Mouse (Mus musculus) MEL-GATA-1-ER (cell line): ENCODE results near the gene Washc1.
A peak's percentile ranks its signal among the peaks of the same experiment; 100 is the strongest.
"Not testable (repeated sequence)": the region's sequence is repeated elsewhere in the genome, so short reads cannot be mapped to it uniquely, and the experiment has no call there.

Source experiments
- DNase-seq: peaks from one replicate; pipeline ENCODE4 v3.0.0-alpha.2; 2012; ENCODE audit warnings: low read depth; ENCODE audit errors: extremely low read depth

Washc1 gene

GRCm38 (mm10) chr17:66110746-66111145, 599 bp upstream of the Washc1 start:
- DNase-seq: no peak

- DNase-seq: no peak
Observed at GRCm38 (mm10) chr17:66112166-66112565, 821 bp downstream of the Washc1 start.

- DNase-seq: no peak
Observed at GRCm38 (mm10) chr17:66118991-66119390, 7.6 kb downstream of the Washc1 start.

DNA sequence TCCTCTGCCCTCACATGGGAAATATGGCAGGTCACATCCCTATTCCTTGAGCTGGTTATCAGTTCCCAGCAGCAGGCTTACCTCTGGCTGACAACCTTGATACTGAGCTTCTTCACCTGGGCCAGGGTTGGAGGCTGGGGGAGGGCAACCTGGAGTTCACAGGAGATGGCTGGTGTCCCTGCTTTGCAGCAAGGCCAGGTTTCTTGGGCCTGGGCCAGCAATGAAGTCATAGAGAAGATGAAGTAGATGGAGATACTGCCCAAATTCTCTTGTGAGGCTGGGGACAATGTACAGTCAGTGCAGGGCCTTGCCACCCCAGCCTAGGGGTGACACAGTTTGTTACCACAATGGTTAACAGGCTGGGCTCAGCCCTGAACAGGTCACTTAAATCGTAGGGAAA, 9.4 kb downstream of the Washc1 start:
- DNase-seq: no peak

GRCm38 (mm10) chr17:66123066-66123815, 11.9 kb downstream of the Washc1 start, which contains the start of gene Ddx11:
Ddx11 (plus strand) TSS chr17:66123520.
- DNase-seq: peak; percentile 76

DNA sequence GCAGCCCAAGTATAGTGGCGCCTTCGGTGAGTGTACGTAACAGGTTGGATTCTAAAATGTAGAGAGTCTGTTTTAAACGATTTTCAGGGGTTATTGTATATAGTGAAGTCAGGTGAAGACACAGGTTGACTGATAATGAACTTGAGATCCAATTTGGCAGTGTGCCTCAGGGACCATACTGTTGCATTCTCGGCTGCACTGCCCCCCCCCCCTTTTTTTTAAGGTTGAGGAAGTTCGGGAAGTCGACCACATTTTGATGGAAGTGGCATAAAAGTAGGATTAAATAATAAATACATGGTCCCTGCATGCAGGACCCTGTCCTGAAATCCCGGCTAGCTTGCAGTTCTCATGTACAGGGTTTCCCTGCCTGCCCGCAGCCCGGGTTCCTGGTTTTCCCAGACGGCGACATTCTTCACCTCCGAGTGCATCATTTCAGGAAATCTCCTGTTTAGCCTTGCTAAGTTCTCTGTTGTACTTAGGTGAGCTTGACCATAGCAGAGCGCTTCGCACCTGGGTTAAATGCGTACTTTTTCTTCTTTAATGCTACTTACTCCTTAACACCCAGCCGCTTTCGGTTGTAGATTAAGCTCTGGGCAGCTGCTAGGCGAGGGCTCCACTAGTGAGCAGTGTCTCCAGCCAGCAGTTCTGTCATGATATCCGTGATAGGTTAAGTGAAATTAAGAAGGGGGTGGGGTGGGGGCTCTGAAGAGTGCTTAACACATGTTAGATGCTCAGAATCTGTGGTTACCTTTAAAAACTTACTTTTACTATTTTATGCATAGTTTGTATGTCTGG, 12.7 kb downstream of the Washc1 start:
- no peak for DNase-seq

GRCm38 (mm10) chr17:66125211-66125610, 13.9 kb downstream of the Washc1 start:
- no peak for DNase-seq

GRCm38 (mm10) chr17:66130371-66130770, 19.0 kb downstream of the Washc1 start:
- no peak for DNase-seq

DNA sequence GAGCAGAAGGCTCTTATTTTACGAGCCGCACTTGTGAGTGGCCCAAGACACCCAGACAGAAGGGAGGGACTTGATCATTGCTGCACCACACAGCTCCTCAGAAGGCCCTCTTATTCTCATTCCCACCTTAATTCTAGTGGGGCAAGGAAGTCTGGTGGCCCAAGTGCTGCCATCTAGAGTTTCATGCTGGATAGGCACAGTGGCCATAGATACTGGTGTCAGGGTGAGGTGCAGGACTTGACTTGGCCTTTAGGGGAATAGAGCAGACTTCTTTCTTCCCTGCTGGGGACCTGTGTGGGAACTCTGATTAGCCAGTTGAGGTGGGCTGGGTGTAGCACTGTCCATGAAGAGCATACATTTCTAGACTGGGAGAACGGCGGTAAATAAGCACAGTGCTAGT, 19.9 kb downstream of the Washc1 start:
- DNase-seq: no peak

DNA sequence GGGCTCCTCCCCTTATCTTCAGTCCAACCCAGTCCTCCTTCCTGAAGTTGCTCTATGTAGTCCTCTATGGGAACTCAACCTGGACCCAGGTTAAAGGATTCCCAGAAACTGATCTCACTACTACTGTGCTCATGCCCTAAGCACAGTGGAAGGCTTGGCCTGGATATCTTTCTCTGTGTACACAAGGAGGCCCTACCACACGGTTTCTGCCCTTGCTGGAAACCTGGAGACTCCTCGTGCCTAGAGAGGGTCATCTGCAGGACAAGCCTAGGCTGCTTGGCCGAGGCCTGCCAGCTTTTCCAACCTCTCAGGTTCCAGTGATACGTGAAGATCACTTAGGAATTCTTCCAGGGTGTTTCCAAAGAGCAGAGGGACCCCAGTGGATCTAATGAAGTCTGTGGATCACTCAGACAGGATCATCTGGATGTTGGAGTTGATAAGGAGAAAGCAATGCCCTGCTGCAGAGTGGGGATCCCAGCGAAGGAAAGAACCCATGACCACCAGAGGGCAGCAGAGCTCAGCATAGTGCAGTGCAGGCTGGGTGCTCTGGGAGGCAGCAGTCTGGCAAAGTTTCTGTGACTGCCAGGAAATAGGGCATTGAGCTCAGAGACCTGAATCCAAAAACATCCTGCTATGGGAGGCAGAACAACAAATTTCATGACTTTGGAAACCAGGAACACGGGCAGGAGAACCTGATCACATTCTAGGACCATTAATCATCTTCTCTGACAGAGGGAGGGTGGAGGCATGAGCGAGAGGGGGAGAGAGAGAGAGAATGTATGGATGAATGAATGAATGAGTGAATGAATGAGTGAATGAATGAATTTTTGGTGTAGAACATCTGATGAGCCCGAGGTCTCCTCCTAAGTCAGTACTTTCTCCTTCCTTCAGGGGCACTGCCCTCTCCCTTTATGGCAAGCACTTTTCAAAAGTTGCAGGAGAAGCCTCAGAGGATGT, 41.6 kb downstream of the Washc1 start:
- not testable (repeated sequence) for DNase-seq

DNA sequence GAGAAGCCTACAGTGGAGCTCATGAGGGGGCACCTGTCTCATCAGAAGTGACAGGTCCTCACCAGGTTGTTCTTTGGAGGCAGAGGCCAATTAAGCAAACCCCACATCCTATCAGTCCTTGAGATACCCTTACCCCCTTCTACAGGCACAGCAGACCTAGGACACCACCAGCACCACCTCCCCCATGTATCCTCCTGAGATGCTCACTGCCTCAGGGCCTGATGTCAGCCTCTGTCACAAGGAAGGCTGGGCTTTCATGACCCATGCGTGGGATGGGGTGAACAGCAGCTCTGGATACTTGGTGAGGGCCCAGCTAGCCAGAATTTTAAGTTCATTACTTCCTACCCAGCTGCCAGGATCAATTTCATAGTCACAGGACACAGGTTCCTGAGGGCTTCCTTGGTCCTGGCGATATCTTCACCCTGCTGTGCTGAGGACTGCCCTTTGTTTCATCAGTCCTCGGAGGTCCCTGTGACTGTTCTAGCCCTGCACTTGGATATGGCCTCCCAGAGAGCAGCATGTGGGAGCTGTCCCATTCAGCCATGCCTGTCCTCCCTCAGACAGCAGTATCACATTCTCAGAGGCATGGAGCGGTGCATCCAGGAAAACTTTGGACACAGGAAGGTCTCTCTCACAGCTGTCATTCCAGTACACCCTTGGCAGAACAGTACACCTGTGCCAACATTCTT, 42.5 kb downstream of the Washc1 start:
- not testable (repeated sequence) for DNase-seq

GRCm38 (mm10) chr17:66154876-66155275, 43.5 kb downstream of the Washc1 start:
- DNase-seq: peak; percentile 8

GRCm38 (mm10) chr17:66158271-66158670, 46.9 kb downstream of the Washc1 start:
- DNase-seq: no peak

GRCm38 (mm10) chr17:66167141-66167540, 55.8 kb downstream of the Washc1 start:
- not testable (repeated sequence) for DNase-seq
